Mouse (Mus musculus): ENCODE results near the gene Gm5294.

- TF ChIP-seq CEBPB (IDR thresholded peaks at IDR 0.05; ENCODE audit: insufficient read depth, poor library complexity, severe bottlenecking) (no peak), POLR2AphosphoS2 (IDR thresholded peaks at IDR 0.05; ENCODE audit: insufficient read length, low read depth) (no peak), POLR2A (IDR thresholded peaks at IDR 0.05; ENCODE audit: insufficient read length, low read depth) (no peak), E2F4 (IDR thresholded peaks at IDR 0.05; ENCODE audit: insufficient read depth) (no peak), MYOG (IDR thresholded peaks at IDR 0.05; ENCODE audit: control insufficient read depth in 1 of 3, insufficient read depth in 1 of 3, insufficient read length in 2 of 3, low read depth in 2 of 3) (no peak), TCF12 (IDR thresholded peaks at IDR 0.05; ENCODE audit: insufficient read depth, poor library complexity, severe bottlenecking) (no peak)
Measured at GRCm38 (mm10) chr5:138857010-138857617, 37.2 kb downstream of the Gm5294 start.

All from myocyte (in vitro differentiated cells).